Mouse (Mus musculus) testis, adult 2 months (tissue): ENCODE results near the gene Paqr6.

Source experiments
- CTCF ChIP-seq: fragments of 200-500 bp; IDR thresholded peaks from 2 replicates; pipeline ENCODE4 v1.5.1; 2012; ENCODE audit warnings: low read depth, mild to moderate bottlenecking, inconsistent platforms, low read length, moderate library complexity; ENCODE audit not compliant: control insufficient read depth, insufficient read depth, insufficient replicate concordance
- POLR2A ChIP-seq: fragments of 200-500 bp; IDR thresholded peaks from 2 replicates; pipeline ENCODE4 v1.6.1; 2012; ENCODE audit warnings: low read depth, mild to moderate bottlenecking, inconsistent platforms, low read length, moderate library complexity; ENCODE audit not compliant: control insufficient read depth

DNA sequence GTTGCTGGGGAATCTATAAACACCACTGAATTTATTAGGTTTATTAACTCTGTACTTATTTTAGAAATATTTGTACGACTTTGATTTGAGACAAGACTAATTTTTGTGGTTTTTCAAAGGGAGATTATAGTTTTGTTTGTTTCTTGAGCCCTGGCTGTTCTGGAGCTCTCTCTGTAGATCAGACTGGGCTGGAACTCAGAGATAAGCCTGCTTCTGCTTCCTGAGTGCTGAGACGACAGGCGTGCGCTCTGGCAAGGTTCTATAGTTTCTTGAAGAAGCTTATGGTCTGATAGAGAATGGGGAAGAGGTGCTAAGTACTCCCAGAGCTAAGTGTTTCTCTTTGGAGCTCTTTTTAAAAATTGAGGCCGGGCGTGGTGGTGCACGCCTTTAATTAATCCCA is 26.1 kb upstream of the Paqr6 start:
- no peak for TF ChIP-seq POLR2A
- no peak for TF ChIP-seq CTCF
